Mouse (Mus musculus): ENCODE measurements around the gene Golga1. TPM values are rescaled to one million over a fixed set of nuclear protein-coding genes. Genes with fewer than 3 reads are reported as not detected.

Golga1 gene
- polyA plus RNA-seq, 1 experiment = 21.3 TPM

GRCm38 (mm10) chr2:39040215-39040614 lies 25.1 kb downstream of the Golga1 start:
- peaks cover 6% of the 10 kb centered on the region for H3K36me3 ChIP-seq (ENCODE audit: control insufficient read depth, insufficient read depth, low read length, poor library complexity, severe bottlenecking)

DNA sequence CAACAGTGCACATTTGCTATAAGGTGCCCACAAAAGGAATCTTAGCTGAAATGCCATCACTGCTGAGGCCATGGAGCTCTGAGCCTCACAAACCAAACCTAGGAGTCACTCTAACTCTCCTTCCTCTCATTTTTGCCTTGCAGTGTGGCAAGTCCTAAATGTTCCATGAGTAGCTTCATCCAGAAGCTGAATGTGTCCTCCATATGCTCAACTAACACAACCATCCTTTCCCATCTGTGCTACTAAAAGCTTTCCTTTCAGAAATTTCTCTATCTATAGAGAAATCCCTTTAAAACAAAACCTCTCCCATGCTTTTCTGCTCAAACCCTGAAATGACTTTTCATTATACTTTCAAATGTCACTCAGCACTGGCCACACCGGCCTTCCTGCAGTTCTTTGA lies 33.7 kb downstream of the Golga1 start:
- Histone ChIP-seq H3K36me3 (ENCODE audit: control insufficient read depth, insufficient read depth, low read length, poor library complexity, severe bottlenecking) (peaks cover 11% of the 10 kb centered on the region), H3K4me1 (ENCODE audit: control insufficient read depth, insufficient read depth, low read length) (no peaks in the 10 kb centered on the region), H3K9ac (ENCODE audit: low read depth, poor library complexity, severe bottlenecking) (no peak overlapping the region), H3K27ac (ENCODE audit: insufficient read depth, low read length) (no peak overlapping the region), H3K9me3 (replicated peaks; ENCODE audit: control insufficient read depth, insufficient read depth, low read length, poor library complexity, severe bottlenecking) (no peaks in the 10 kb centered on the region), H3K27me3 (ENCODE audit: control insufficient read depth, insufficient read depth, low read length, poor library complexity, severe bottlenecking) (no peaks in the 10 kb centered on the region), H3K4me3 (ENCODE audit: low read depth, low read length) (no peak overlapping the region)
- no peak for TF ChIP-seq POLR2A (IDR thresholded peaks at IDR 0.05; ENCODE audit: insufficient read depth, low read length)
- TF ChIP-seq CTCF (IDR thresholded peaks at IDR 0.05; ENCODE audit: low read depth, low read length) = no peak
- no peak for TF ChIP-seq EP300 (IDR thresholded peaks at IDR 0.05; ENCODE audit: insufficient read depth, low read depth, low read length)

More at GRCm38 (mm10) chr2:39040215-39040614, 25.1 kb downstream of the Golga1 start:
- TF ChIP-seq CTCF (IDR thresholded peaks at IDR 0.05; ENCODE audit: low read depth, low read length) (no peak), EP300 (IDR thresholded peaks at IDR 0.05; ENCODE audit: insufficient read depth, low read depth, low read length) (no peak), POLR2A (IDR thresholded peaks at IDR 0.05; ENCODE audit: insufficient read depth, low read length) (no peak)
- Histone ChIP-seq H3K4me1 (ENCODE audit: control insufficient read depth, insufficient read depth, low read length) (no peaks in the 10 kb centered on the region), H3K4me3 (ENCODE audit: low read depth, low read length) (no peak overlapping the region), H3K9ac (ENCODE audit: low read depth, poor library complexity, severe bottlenecking) (no peak overlapping the region), H3K9me3 (replicated peaks; ENCODE audit: control insufficient read depth, insufficient read depth, low read length, poor library complexity, severe bottlenecking) (no peaks in the 10 kb centered on the region), H3K27ac (ENCODE audit: insufficient read depth, low read length) (no peak overlapping the region), H3K27me3 (ENCODE audit: control insufficient read depth, insufficient read depth, low read length, poor library complexity, severe bottlenecking) (no peaks in the 10 kb centered on the region)

- no peak for TF ChIP-seq CTCF (IDR thresholded peaks at IDR 0.05; ENCODE audit: low read depth, low read length)
- no peak for TF ChIP-seq EP300 (IDR thresholded peaks at IDR 0.05; ENCODE audit: insufficient read depth, low read depth, low read length)
- no peak for TF ChIP-seq POLR2A (IDR thresholded peaks at IDR 0.05; ENCODE audit: insufficient read depth, low read length)
- no peak overlapping the region for H3K4me3 ChIP-seq (ENCODE audit: low read depth, low read length)
- H3K9me3 ChIP-seq (replicated peaks; ENCODE audit: control insufficient read depth, insufficient read depth, low read length, poor library complexity, severe bottlenecking) = no peaks in the 10 kb centered on the region
- H3K9ac ChIP-seq (ENCODE audit: low read depth, poor library complexity, severe bottlenecking) = no peak overlapping the region
- H3K27me3 ChIP-seq (ENCODE audit: control insufficient read depth, insufficient read depth, low read length, poor library complexity, severe bottlenecking) = no peaks in the 10 kb centered on the region
- peaks cover 26% of the 10 kb centered on the region for H3K36me3 ChIP-seq (ENCODE audit: control insufficient read depth, insufficient read depth, low read length, poor library complexity, severe bottlenecking)
- no peak overlapping the region for H3K27ac ChIP-seq (ENCODE audit: insufficient read depth, low read length)
- H3K4me1 ChIP-seq (ENCODE audit: control insufficient read depth, insufficient read depth, low read length) = no peaks in the 10 kb centered on the region
Measured at GRCm38 (mm10) chr2:39020004-39020403, 45.3 kb downstream of the Golga1 start.

DNA sequence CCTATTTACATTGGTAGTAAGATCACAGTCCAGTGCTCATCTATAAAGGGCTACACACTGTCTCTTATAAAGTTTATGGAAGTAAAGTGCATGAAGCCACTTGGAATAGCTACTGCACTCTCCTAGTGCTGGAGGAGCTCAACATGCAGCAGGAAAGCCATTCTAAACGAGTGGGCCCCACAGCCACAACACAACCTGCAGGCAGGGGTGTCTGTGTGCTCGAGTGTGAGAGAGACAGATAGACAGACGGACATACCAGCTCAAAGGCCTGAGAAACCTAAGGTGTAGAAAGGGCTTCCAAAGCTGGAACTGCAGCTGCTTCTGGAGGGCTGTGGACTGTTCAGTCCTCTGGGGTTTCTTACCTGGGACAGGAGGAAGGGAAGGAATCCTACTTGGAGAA lies 48.8 kb downstream of the Golga1 start:
- TF ChIP-seq EP300 (IDR thresholded peaks at IDR 0.05; ENCODE audit: insufficient read depth, low read depth, low read length) (no peak), POLR2A (IDR thresholded peaks at IDR 0.05; ENCODE audit: insufficient read depth, low read length) (no peak), CTCF (IDR thresholded peaks at IDR 0.05; ENCODE audit: low read depth, low read length) (no peak)
- Histone ChIP-seq H3K9ac (ENCODE audit: low read depth, poor library complexity, severe bottlenecking) (no peak overlapping the region), H3K9me3 (replicated peaks; ENCODE audit: control insufficient read depth, insufficient read depth, low read length, poor library complexity, severe bottlenecking) (no peaks in the 10 kb centered on the region), H3K4me3 (ENCODE audit: low read depth, low read length) (no peak overlapping the region), H3K27me3 (ENCODE audit: control insufficient read depth, insufficient read depth, low read length, poor library complexity, severe bottlenecking) (no peaks in the 10 kb centered on the region), H3K4me1 (ENCODE audit: control insufficient read depth, insufficient read depth, low read length) (no peaks in the 10 kb centered on the region), H3K27ac (ENCODE audit: insufficient read depth, low read length) (no peak overlapping the region), H3K36me3 (ENCODE audit: control insufficient read depth, insufficient read depth, low read length, poor library complexity, severe bottlenecking) (peaks cover 44% of the 10 kb centered on the region)

GRCm38 (mm10) chr2:39012768-39013279 lies 52.5 kb downstream of the Golga1 start:
- TF ChIP-seq EP300 (IDR thresholded peaks at IDR 0.05; ENCODE audit: insufficient read depth, low read depth, low read length) = no peak
- no peak for TF ChIP-seq CTCF (IDR thresholded peaks at IDR 0.05; ENCODE audit: low read depth, low read length)
- no peak for TF ChIP-seq POLR2A (IDR thresholded peaks at IDR 0.05; ENCODE audit: insufficient read depth, low read length)
- Histone ChIP-seq H3K27me3 (ENCODE audit: control insufficient read depth, insufficient read depth, low read length, poor library complexity, severe bottlenecking) (no peaks in the 10 kb centered on the region), H3K27ac (ENCODE audit: insufficient read depth, low read length) (no peak overlapping the region), H3K4me3 (ENCODE audit: low read depth, low read length) (no peak overlapping the region), H3K4me1 (ENCODE audit: control insufficient read depth, insufficient read depth, low read length) (no peaks in the 10 kb centered on the region), H3K36me3 (ENCODE audit: control insufficient read depth, insufficient read depth, low read length, poor library complexity, severe bottlenecking) (peaks cover 35% of the 10 kb centered on the region), H3K9ac (ENCODE audit: low read depth, poor library complexity, severe bottlenecking) (no peak overlapping the region), H3K9me3 (replicated peaks; ENCODE audit: control insufficient read depth, insufficient read depth, low read length, poor library complexity, severe bottlenecking) (no peaks in the 10 kb centered on the region)

DNA sequence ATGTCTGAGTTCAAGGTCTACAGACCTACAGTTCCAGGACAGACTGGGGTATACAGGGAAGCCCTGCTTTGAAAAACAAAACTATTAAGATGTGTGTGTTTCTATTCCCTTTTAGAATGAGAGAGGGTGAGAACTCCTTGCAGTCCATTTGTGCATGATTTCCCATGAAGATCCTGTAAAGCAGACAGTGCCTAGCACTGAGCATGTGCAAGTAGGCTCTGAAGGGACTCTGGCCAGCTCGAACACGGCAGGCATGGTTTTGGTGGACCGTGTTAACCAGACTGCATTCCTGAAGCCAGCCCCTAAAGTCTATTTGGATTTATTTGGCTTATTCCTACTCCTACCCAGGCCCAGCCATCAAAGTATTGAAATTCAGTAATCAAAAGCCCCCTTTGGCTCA lies 53.4 kb downstream of the Golga1 start:
- Histone ChIP-seq H3K36me3 (ENCODE audit: control insufficient read depth, insufficient read depth, low read length, poor library complexity, severe bottlenecking) (peaks cover 30% of the 10 kb centered on the region), H3K9ac (ENCODE audit: low read depth, poor library complexity, severe bottlenecking) (no peak overlapping the region)
- no peak for TF ChIP-seq POLR2A (IDR thresholded peaks at IDR 0.05; ENCODE audit: insufficient read depth, low read length)

More for the DNA sequence above, 53.4 kb downstream of the Golga1 start:
- Histone ChIP-seq H3K27me3 (ENCODE audit: control insufficient read depth, insufficient read depth, low read length, poor library complexity, severe bottlenecking) (no peaks in the 10 kb centered on the region), H3K9me3 (replicated peaks; ENCODE audit: control insufficient read depth, insufficient read depth, low read length, poor library complexity, severe bottlenecking) (no peaks in the 10 kb centered on the region), H3K4me1 (ENCODE audit: control insufficient read depth, insufficient read depth, low read length) (no peaks in the 10 kb centered on the region), H3K27ac (ENCODE audit: insufficient read depth, low read length) (no peak overlapping the region), H3K4me3 (ENCODE audit: low read depth, low read length) (no peak overlapping the region)

Data from ES-Bruce4 (cell line).